Mouse (Mus musculus): ENCODE data around the gene AW822073. TPM values are rescaled to one million over a fixed set of nuclear protein-coding genes. Genes with fewer than 3 reads are reported as not detected.
"Not testable (repeated sequence)": the region's sequence is repeated elsewhere in the genome, so short reads cannot be mapped to it uniquely, and the experiment has no call there.

AW822073 gene
- not detected in 2 replicates for polyA plus RNA-seq (2012; rRNA removed)

DNA sequence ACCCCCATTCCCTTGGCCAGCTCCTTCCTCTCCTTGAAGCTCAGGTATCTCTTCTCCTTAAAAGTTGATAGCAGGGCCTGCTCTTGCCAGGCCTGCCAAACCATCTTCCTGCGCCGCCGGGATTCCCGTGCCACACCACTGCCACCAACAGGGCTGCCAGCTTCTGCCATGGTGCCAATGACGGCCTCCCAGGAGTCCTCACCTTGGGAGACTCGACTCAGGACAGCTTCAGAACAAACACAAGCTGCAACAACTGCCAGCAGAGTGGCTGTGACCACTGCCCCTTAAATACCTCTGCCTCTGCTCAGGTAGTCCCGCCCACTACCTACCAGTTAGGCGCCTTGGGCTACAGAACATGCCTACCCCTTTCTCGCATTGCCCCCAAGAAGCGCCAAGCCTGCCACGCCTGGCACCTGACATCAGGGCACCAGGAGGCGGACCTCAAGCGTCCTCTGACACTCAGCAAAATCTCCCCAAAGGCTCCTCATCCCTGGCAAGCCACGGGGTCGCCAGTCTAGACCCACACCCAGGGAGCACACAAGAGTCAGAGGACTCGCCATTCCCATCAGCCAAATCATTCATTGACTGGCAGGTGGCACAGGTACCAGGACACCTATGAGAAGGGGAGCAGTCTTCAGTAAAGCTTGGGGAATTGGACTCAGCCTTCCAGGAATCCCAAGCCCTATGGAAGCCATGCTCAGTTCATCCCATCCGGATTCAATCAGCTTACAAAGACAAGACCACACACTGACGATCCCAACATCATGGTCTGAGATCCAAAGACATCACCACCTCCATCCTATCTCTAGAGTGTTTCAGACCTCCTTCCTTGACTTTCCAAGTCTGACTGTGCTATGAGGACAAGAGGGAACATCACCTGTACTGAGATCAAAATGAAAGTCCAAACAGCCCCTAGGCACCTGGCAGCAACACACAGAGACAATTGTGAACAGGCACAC lies at the start of gene AW822073:
AW822073 (minus strand) TSS at position 104 of the 959 bp plus-strand sequence.
- DNase-seq (ENCODE audit: low spot score) = peak; percentile 72

DNA sequence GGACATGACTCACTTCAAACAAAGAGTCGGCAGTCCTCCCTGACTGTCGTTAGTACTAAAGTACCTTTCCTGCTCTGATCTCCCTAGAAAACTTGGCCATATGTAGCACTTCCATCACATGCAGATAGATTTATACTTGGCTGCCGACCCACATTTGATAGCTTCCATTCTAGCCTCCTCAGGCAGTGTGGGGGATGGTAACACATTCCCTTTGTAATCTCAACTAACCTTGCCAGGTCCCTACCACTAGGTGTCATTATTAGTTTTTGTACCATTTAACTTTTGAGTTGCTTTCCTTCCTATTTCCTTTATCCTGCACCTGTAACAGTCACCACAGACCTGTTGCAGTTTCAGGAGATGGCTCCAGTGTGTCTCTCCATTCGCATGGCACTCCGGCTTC lies 33.7 kb upstream of the AW822073 start:
- no peak for DNase-seq (ENCODE audit: low spot score)

DNA sequence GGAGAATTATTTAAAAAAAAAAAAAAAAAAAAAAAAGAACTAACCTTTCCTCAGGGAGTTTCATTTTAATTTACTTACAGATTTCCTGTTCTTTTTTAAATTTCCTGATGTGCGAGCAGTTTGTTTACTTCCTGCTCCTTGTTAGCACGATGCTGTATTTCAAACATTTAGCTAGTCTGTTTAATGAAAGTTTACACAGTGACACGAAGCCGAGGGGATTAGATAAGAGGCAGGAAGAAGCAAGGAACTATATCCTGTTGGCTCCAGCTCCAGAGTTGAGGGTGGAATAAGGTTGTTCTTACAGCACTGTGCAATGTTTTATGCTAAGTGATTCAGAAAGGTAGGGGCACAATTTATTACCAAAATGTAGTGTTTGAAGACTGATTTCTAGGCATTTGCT lies 31.2 kb upstream of the AW822073 start:
- no peak for DNase-seq (ENCODE audit: low spot score)

DNA sequence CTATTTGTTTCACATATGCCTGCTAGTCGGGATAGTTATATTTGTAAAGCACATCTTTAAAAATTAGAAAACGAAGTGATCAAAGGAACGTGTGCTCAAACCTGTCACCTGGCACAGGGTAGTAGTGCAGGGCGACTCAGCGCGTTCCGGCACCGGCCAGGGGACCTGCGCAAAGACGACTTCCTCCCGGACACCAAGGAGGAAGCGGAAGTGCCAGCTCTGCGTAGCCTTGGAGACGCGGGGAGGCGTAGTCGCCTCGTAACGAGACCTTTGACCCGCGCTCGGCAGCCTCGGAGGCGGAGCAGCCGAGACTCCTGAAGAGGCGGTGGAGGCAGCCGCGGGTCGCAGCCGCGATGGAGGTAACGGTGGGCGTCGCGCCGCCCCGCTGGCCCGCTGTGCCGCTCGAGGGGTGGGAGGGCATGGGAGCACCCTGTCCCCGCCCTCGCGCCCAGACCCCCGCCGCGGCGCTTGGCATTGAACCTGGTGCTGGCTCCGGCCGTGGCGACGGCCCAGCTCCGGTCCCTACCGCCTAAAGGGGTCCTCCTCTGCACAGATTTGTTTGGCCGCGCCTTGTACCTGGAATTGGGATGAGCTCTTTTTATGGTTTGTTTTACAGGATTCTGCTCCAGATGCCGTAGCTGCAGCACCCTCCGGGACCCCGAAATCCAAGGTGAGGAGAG lies 30.6 kb upstream of the AW822073 start, which contains the start of gene Gcc2:
Gcc2 (plus strand) TSS at position 285 of the 680 bp plus-strand sequence.
- peak; percentile 79 for DNase-seq (ENCODE audit: low spot score)

GRCm38 (mm10) chr10:58254635-58255175 lies 30.0 kb upstream of the AW822073 start:
- DNase-seq (ENCODE audit: low spot score) = no peak

GRCm38 (mm10) chr10:58249535-58249934 lies 24.8 kb upstream of the AW822073 start:
- no peak for DNase-seq (ENCODE audit: low spot score)

DNA sequence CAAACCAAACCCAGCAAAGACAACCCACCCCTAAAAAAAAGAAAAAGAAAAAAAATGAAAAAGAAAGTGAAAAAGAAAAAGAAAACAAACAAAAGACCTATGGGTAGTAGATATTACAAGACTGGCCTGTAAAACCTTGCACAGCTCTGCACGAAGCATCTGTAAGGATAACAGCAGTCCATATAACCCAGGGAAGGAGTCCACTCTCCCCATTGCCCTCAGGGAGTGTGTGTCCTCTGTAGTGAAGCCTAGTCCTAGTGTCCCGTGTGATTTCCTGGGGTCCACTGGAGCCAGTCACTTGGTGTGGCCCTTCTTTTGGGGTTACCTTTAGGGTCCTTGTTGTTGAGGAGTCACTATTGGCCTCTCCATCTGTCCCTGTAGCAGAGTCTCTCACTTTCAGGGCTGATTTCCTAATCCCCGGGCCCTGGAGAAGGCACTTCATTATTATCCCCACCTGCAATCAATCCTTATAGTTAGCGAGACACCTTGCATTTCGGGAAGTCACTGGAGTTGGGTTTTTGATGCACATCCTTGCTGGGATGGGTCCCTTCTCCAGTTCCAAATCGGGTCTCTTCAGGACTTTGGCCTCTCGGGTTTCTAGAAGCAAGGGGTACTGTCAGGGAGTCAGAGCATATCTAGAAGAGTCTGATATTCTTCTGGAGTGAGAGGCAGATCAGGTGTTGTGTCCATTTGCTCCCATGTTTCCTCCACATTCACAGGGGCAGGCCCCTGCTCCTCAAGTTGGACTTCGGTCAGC lies 14.4 kb upstream of the AW822073 start:
- peak; percentile 86 for DNase-seq (ENCODE audit: low spot score)

GRCm38 (mm10) chr10:58236613-58237012 lies 11.9 kb upstream of the AW822073 start, which contains the start of gene Gm4981:
Gene Gm4981, minus strand, starts transcription at chr10:58236701.
- no peak for DNase-seq (ENCODE audit: low spot score)

- DNase-seq (ENCODE audit: low spot score) = peak; percentile 55
Measured at GRCm38 (mm10) chr10:58234985-58235384, 10.3 kb upstream of the AW822073 start.

GRCm38 (mm10) chr10:58233740-58234121 lies 9.0 kb upstream of the AW822073 start:
- not testable (repeated sequence) for DNase-seq (ENCODE audit: low spot score)

GRCm38 (mm10) chr10:58233054-58233739 lies 8.5 kb upstream of the AW822073 start:
- DNase-seq (ENCODE audit: low spot score) = peak; percentile 58

DNA sequence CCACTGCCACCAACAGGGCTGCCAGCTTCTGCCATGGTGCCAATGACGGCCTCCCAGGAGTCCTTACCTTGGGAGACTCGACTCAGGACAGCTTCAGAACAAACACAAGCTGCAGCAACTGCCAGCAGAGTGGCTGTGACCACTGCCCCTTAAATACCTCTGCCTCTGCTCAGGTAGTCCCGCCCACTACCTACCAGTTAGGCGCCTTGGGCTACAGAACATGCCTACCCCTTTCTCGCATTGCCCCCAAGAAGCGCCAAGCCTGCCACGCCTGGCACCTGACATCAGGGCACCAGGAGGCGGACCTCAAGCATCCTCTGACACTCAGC lies 7.9 kb upstream of the AW822073 start, which contains the start of gene Duxf3:
Duxf3 (minus strand) TSS at position 35 of the 329 bp plus-strand sequence.
- peak; percentile 56 for DNase-seq (ENCODE audit: low spot score)

DNA sequence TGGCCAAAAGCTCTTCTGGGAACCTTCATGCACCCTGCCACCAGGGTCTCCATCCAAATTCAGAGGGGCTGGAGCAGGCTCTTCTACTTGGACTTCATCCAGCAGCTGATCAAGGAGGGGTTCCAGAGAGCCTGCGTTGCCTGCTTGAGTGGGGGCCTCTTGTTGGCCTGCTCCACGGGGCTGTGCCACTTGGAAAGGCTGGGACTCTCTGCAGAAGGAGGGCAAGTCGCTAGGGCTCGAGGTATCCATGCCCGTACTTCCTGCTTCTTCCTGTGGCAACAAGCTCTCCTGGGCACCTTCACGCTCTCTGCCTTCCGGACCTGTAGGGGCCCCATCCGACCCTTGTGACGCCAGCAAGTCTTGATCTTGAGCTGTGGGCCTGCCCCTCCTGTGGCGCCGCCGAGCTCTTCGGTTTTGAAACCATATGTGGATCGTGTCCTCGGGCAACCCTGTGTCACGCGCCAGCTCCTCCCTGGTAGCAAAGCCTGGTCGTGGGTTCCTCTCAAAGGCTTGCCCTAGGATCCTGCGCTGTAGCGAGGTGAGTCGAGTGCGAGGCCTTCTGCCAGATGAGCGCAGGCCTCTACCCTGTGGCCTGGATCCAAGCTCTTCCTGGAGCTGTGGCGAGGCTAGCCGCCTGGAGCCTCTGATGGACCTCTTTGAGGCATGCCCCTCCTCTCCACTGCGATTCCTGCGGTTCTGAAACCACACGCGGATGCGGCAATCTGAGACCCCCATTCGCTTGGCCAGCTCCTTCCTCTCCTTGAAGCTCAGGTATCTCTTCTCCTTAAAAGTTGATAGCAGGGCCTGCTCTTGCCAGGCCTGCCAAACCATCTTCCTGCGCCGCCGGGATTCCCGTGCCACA lies 7.3 kb upstream of the AW822073 start:
- peak; percentile 99 for DNase-seq (ENCODE audit: low spot score)

GRCm38 (mm10) chr10:58231088-58231487 lies 6.4 kb upstream of the AW822073 start:
- DNase-seq (ENCODE audit: low spot score) = peak; percentile 71

DNA sequence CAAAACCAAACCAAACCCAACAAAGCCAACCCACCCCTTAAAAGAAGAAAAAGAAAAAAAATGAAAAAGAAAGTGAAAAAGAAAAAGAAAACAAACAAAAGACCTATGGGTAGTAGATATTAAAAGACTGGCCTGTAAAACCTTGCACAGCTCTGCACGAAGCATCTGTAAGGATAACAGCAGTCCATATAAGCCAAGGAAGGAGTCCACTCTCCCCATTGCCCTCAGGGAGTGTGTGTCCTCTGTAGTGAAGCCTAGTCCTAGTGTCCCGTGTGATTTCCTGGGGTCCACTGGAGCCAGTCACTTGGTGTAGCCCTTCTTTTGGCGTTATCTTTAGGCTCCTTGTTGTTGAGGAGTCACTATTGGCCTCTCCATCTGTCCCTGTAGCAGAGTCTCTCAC lies 5.3 kb upstream of the AW822073 start:
- not testable (repeated sequence) for DNase-seq (ENCODE audit: low spot score)

GRCm38 (mm10) chr10:58227798-58228197 lies 3.1 kb upstream of the AW822073 start:
- DNase-seq (ENCODE audit: low spot score) = peak; percentile 77

GRCm38 (mm10) chr10:58226357-58226756 lies 1.6 kb upstream of the AW822073 start:
- DNase-seq (ENCODE audit: low spot score) = not testable (repeated sequence)

DNA sequence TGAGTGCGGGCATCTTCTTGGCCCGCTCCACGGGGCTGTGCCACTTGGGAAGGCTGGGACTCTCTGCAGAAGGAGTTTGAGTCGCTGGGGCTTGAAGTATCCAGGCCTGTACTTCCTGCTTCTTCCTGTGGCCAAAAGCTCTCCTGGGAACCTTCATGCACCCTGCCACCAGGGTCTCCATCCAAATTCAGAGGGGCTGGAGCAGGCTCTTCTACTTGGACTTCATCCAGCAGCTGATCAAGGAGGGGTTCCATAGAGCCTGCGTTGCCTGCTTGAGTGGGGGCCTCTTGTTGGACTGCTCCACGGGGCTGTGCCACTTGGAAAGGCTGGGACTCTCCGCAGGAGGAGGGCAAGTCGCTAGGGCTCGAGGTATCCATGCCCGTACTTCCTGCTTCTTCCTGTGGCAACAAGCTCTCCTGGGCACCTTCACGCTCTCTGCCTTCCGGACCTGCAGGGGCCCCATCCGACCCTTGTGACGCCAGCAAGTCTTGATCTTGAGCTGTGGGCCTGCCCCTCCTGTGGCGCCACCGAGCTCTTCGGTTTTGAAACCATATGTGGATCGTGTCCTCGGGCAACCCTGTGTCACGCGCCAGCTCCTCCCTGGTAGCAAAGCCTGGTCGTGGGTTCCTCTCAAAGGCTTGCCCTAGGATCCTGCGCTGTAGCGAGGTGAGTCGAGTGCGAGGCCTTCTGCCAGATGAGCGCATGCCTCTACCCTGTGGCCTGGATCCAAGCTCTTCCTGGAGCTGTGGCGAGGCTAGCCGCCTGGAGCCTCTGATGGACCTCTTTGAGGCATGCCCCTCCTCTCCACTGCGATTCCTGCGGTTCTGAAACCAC lies 541 bp downstream of the AW822073 start:
- peak; percentile 94 for DNase-seq (ENCODE audit: low spot score)

GRCm38 (mm10) chr10:58223161-58223560 lies 1.6 kb downstream of the AW822073 start:
- not testable (repeated sequence) for DNase-seq (ENCODE audit: low spot score)
